Mouse (Mus musculus) lung, adult 2 months (tissue): ENCODE data around the gene Nagk.
"Not testable (repeated sequence)": the region's sequence is repeated elsewhere in the genome, so short reads cannot be mapped to it uniquely, and the experiment has no call there.

ENCODE experiments used
- CTCF ChIP-seq: fragments of 200-500 bp; IDR thresholded peaks from 2 replicates; pipeline ENCODE4 v1.5.1; 2011; ENCODE audit warnings: mild to moderate bottlenecking, low read length, control low read depth; ENCODE audit not compliant: insufficient read depth
- POLR2A ChIP-seq: fragments of 200-500 bp; IDR thresholded peaks from 2 replicates; pipeline ENCODE4 v1.6.1; 2011; ENCODE audit warnings: low read depth, mild to moderate bottlenecking, control low read depth, low read length, borderline replicate concordance; ENCODE audit errors: extremely low read depth

DNA sequence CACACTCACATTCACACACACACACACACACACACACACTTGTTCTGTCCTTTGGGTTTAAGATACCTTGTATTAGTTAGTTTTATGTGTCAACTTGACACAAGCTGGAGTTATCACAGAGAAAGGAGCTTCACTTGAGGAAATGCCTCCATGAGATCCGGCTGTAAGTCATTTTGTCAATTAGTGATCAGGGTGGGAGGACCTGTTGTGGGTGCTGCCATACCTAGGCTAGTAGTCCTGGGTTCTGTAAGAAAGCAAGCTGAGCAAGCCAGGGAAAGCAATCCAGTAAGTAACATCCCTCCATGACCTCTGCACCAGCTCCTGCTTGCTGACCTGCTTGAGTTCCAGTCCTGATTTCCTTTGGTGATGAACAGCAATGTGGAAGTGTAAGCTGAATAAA, 37.6 kb downstream of the Nagk start:
- TF ChIP-seq CTCF, POLR2A: not testable (repeated sequence)
